8 mouse cellular contexts compared by ENCODE assay signal in genomic region chr11:103111301-103111700, GRCm38 (mm10). TPM values are rescaled to one million over a fixed set of nuclear protein-coding genes. Genes with fewer than 3 reads are reported as not detected.
A peak's percentile ranks its signal among the peaks of the same experiment; 100 is the strongest.
DNase-seq lines count a peak whose midpoint lies in the region; ATAC-seq and TF ChIP-seq lines count a peak whose summit lies in the region.

No protein-coding gene starts in this region.

- no peaks in the 10 kb centered on the region for H3K27me3 ChIP-seq in E14TG2a.4 (ENCODE audit: insufficient read depth, low read length)
- no peaks in the 10 kb centered on the region for H3K27me3 ChIP-seq in heart, postnatal 0 days (ENCODE audit: control insufficient read depth, insufficient read depth, low read length)
- H3K27me3 ChIP-seq in liver, embryonic 11.5 days (replicated peaks; ENCODE audit: control insufficient read depth, insufficient read depth, low read length): peaks cover 2% of the 10 kb centered on the region; the same call in 1 of the 2 replicates

- peak overlapping the region; percentile 65; the same call in 1 of the 2 replicates for H3K9ac ChIP-seq in heart, postnatal 0 days (replicated peaks; ENCODE audit: low read depth, low read length)
- H3K9ac ChIP-seq in liver, embryonic 11.5 days (ENCODE audit: low read depth, low read length): peak overlapping the region; percentile 52; the same call in 1 of the 2 replicates

- TF ChIP-seq EP300 in heart, postnatal 0 days (IDR thresholded peaks at IDR 0.05; ENCODE audit: low read depth): no peak

- no peaks in the 10 kb centered on the region for H3K9me3 ChIP-seq in E14TG2a.4 (ENCODE audit: low read length)
- no peaks in the 10 kb centered on the region for H3K9me3 ChIP-seq in heart, postnatal 0 days (replicated peaks; ENCODE audit: control insufficient read depth, low read length)
- no peaks in the 10 kb centered on the region for H3K9me3 ChIP-seq in liver, embryonic 11.5 days (ENCODE audit: control insufficient read depth, low read length)

- no peak for ATAC-seq in heart, postnatal 0 days (ENCODE audit: insufficient read depth, low read depth)
- no peak for ATAC-seq in liver, embryonic 11.5 days (replicated peaks; ENCODE audit: low FRiP score)

- H3K36me3 ChIP-seq in E14TG2a.4 (ENCODE audit: insufficient read depth, low read length): peaks cover 34% of the 10 kb centered on the region
- no peaks in the 10 kb centered on the region; the same call in 1 of the 2 replicates for H3K36me3 ChIP-seq in heart, postnatal 0 days (replicated peaks; ENCODE audit: control insufficient read depth, insufficient read depth, low read length)
- no peaks in the 10 kb centered on the region for H3K36me3 ChIP-seq in liver, embryonic 11.5 days (ENCODE audit: control insufficient read depth, insufficient read depth, low read length)

- H3K4me3 ChIP-seq in E14TG2a.4 (replicated peaks; ENCODE audit: low read length): peak overlapping the region; percentile 89
- H3K4me3 ChIP-seq in heart, postnatal 0 days (ENCODE audit: low read depth, low read length): peak overlapping the region; percentile 49
- peak overlapping the region; percentile 35; the same call in 1 of the 2 replicates for H3K4me3 ChIP-seq in liver, embryonic 11.5 days (ENCODE audit: low read depth, low read length)

- peak overlapping the region; percentile 69 for H3K27ac ChIP-seq in heart, postnatal 0 days (ENCODE audit: low read depth)
- no peak overlapping the region for H3K27ac ChIP-seq in liver, embryonic 11.5 days (ENCODE audit: low read depth, low read length)

- H3K4me2 ChIP-seq in heart, postnatal 0 days (ENCODE audit: low read depth, low read length): peak overlapping the region; percentile 86
- H3K4me2 ChIP-seq in liver, embryonic 11.5 days: peak overlapping the region; percentile 70

- H3K4me1 ChIP-seq in E14TG2a.4 (replicated peaks; ENCODE audit: low read depth, low read length): peaks cover 63% of the 10 kb centered on the region
- peaks cover 21% of the 10 kb centered on the region for H3K4me1 ChIP-seq in heart, postnatal 0 days (ENCODE audit: control insufficient read depth, insufficient read depth)
- H3K4me1 ChIP-seq in liver, embryonic 11.5 days (replicated peaks; ENCODE audit: control insufficient read depth, insufficient read depth, low read length): peaks cover 20% of the 10 kb centered on the region

- DNase-seq in embryo, embryonic 10 days (ENCODE audit: low spot score): peak; percentile 8
- no peak for DNase-seq in embryo, embryonic 11 days
- peak; percentile 5 for DNase-seq in heart, postnatal 0 days (ENCODE audit: low spot score)
- DNase-seq in liver, embryonic 11.5 days (ENCODE audit: low spot score): peak; percentile 29
- no peak for DNase-seq in right cerebral cortex, postnatal 36 days (ENCODE audit: low spot score in 2 of 2)
- DNase-seq in thymus, postnatal 25 days: no peak
- no peak for DNase-seq in urinary bladder, postnatal 10 days (ENCODE audit: low spot score)

- 22% methylated on average over 10 of the region's 10 CpGs for WGBS in heart, postnatal 0 days
- WGBS in liver, embryonic 11.5 days: 34% methylated on average over 10 of the region's 10 CpGs

- no peak for TF ChIP-seq CTCF in E14TG2a.4 (conservative IDR thresholded peaks at IDR 0.05; ENCODE audit: low read length)
- TF ChIP-seq CTCF in heart, postnatal 0 days (IDR thresholded peaks at IDR 0.05; ENCODE audit: low read depth): no peak

RNA-seq across cellular contexts. Expression of gene Hexim1, which starts 4.7 kb away (rescaled TPM):
- total RNA-seq in heart, postnatal 0 days (2014; rRNA removed; ENCODE audit: low replicate concordance): 9.0 and 11.0 TPM in 2 replicates
- 3.2 and 3.3 TPM in 2 replicates for polyA plus RNA-seq in heart, postnatal 0 days (2015; fragmentation: Nextera tagmentation; extraction: Ambion mirVana)
- polyA plus RNA-seq in liver, embryonic 11.5 days (2014; fragmentation: Nextera tagmentation; extraction: Ambion mirVana): 4.6 and 6.1 TPM in 2 replicates

RNA-seq across cellular contexts. Expression of gene Acbd4, which starts 9.8 kb away (rescaled TPM):
- 16.3 and 20.0 TPM in 2 replicates for total RNA-seq in heart, postnatal 0 days (2014; rRNA removed; ENCODE audit: low replicate concordance)
- 21.6 and 22.2 TPM in 2 replicates for polyA plus RNA-seq in heart, postnatal 0 days (2015; fragmentation: Nextera tagmentation; extraction: Ambion mirVana)
- 24.5 and 30.7 TPM in 2 replicates for polyA plus RNA-seq in liver, embryonic 11.5 days (2014; fragmentation: Nextera tagmentation; extraction: Ambion mirVana)

RNA-seq across cellular contexts. Expression of gene Plcd3, which starts 9.8 kb away (rescaled TPM):
- 27.0 and 38.9 TPM in 2 replicates for total RNA-seq in heart, postnatal 0 days (2014; rRNA removed; ENCODE audit: low replicate concordance)
- 14.5 and 16.3 TPM in 2 replicates for polyA plus RNA-seq in heart, postnatal 0 days (2015; fragmentation: Nextera tagmentation; extraction: Ambion mirVana)
- polyA plus RNA-seq in liver, embryonic 11.5 days (2014; fragmentation: Nextera tagmentation; extraction: Ambion mirVana): 1.1 and 1.3 TPM in 2 replicates

RNA-seq across cellular contexts. Expression of gene Hexim2, which starts 20.9 kb away (rescaled TPM):
- 1.6 and 1.7 TPM in 2 replicates for total RNA-seq in heart, postnatal 0 days (2014; rRNA removed; ENCODE audit: low replicate concordance)
- polyA plus RNA-seq in heart, postnatal 0 days (2015; fragmentation: Nextera tagmentation; extraction: Ambion mirVana): 4.2 and 4.9 TPM in 2 replicates
- polyA plus RNA-seq in liver, embryonic 11.5 days (2014; fragmentation: Nextera tagmentation; extraction: Ambion mirVana): 11.9 and 13.8 TPM in 2 replicates

RNA-seq across cellular contexts. Expression of gene Fmnl1, which starts 59.6 kb away (rescaled TPM):
- total RNA-seq in heart, postnatal 0 days (2014; rRNA removed; ENCODE audit: low replicate concordance): 2.2 and 3.4 TPM in 2 replicates
- 0.91 and 1.1 TPM in 2 replicates for polyA plus RNA-seq in heart, postnatal 0 days (2015; fragmentation: Nextera tagmentation; extraction: Ambion mirVana)
- 6.3 and 6.9 TPM in 2 replicates for polyA plus RNA-seq in liver, embryonic 11.5 days (2014; fragmentation: Nextera tagmentation; extraction: Ambion mirVana)

Comparison
In these comparisons a context has a peak if more than half of its experiments do, and no peak if none do; other contexts are left out.
1. DNase-seq: peak in embryo, embryonic 10 days (single experiment), heart, postnatal 0 days (single experiment) and liver, embryonic 11.5 days (single experiment); none in embryo, embryonic 11 days (single experiment), right cerebral cortex, postnatal 36 days (0 of 2), thymus, postnatal 25 days (single experiment) and urinary bladder, postnatal 10 days (single experiment).
2. H3K4me3 ChIP-seq: peak in every context shown above with its lines; median percentile 89 in E14TG2a.4; 49 in heart, postnatal 0 days; 35 in liver, embryonic 11.5 days.